Mouse (Mus musculus) hindlimb bud, embryonic 11.5 days (tissue): Measurements from ENCODE around the gene Ptgir.

Experiments
- DNase-seq: peaks from one replicate; pipeline ENCODE4 v3.0.0-alpha.2; 2012; ENCODE audit warnings: low read depth, low spot score; ENCODE audit errors: extremely low spot score

Ptgir gene

GRCm38 (mm10) chr7:16906281-16906680 is at the start of gene Ptgir:
Gene Ptgir (plus strand): TSS chr7:16906490.
- DNase-seq = no peak

GRCm38 (mm10) chr7:16858336-16858735 is 48.0 kb upstream of the Ptgir start:
- DNase-seq = no peak

GRCm38 (mm10) chr7:16859902-16860651 is 46.2 kb upstream of the Ptgir start:
- no peak for DNase-seq

- no peak for DNase-seq
Measured at GRCm38 (mm10) chr7:16867488-16867887, 38.8 kb upstream of the Ptgir start.

- DNase-seq = no peak
Measured at GRCm38 (mm10) chr7:16869497-16869896, 36.8 kb upstream of the Ptgir start.

GRCm38 (mm10) chr7:16871600-16871999 is 34.7 kb upstream of the Ptgir start:
- no peak for DNase-seq

- DNase-seq = no peak
Measured at GRCm38 (mm10) chr7:16872478-16872877, 33.8 kb upstream of the Ptgir start.

- DNase-seq = no peak
Measured at GRCm38 (mm10) chr7:16873392-16873791, 32.9 kb upstream of the Ptgir start.

GRCm38 (mm10) chr7:16874190-16874589 is 32.1 kb upstream of the Ptgir start:
- no peak for DNase-seq

GRCm38 (mm10) chr7:16874756-16875309 is 31.5 kb upstream of the Ptgir start:
- DNase-seq = peak; percentile 99

- DNase-seq = no peak
Measured at GRCm38 (mm10) chr7:16875310-16875325, 31.2 kb upstream of the Ptgir start, which contains the start of gene Dact3. Gene Dact3 (plus strand): TSS chr7:16875317.

- DNase-seq = no peak
Measured at GRCm38 (mm10) chr7:16875326-16875725, 31.0 kb upstream of the Ptgir start.

GRCm38 (mm10) chr7:16876006-16876405 is 30.3 kb upstream of the Ptgir start:
- DNase-seq = no peak

- DNase-seq = peak; percentile 87
Measured at GRCm38 (mm10) chr7:16876608-16877007, 29.7 kb upstream of the Ptgir start.

- DNase-seq = no peak
Measured at GRCm38 (mm10) chr7:16877717-16878116, 28.6 kb upstream of the Ptgir start.

GRCm38 (mm10) chr7:16879796-16880547 is 26.3 kb upstream of the Ptgir start:
- no peak for DNase-seq

- DNase-seq = no peak
Measured at GRCm38 (mm10) chr7:16880615-16881014, 25.7 kb upstream of the Ptgir start.

- no peak for DNase-seq
Measured at GRCm38 (mm10) chr7:16883162-16883561, 23.1 kb upstream of the Ptgir start.

- DNase-seq = no peak
Measured at GRCm38 (mm10) chr7:16884334-16884733, 22.0 kb upstream of the Ptgir start.

GRCm38 (mm10) chr7:16885271-16885776 is 21.0 kb upstream of the Ptgir start:
- DNase-seq = no peak

GRCm38 (mm10) chr7:16885905-16886304 is 20.4 kb upstream of the Ptgir start:
- no peak for DNase-seq

GRCm38 (mm10) chr7:16890536-16890935 is 15.8 kb upstream of the Ptgir start:
- DNase-seq = no peak
